Mouse (Mus musculus) frontal cortex, postnatal 25 days (tissue): ENCODE data around the gene Nuak1.

Experiments
- DNase-seq, 2 experiments: peaks; one replicate each; pipeline ENCODE4 v3.0.0; 2022; ENCODE audit warnings: low spot score in 2 of 2

The Nuak1 gene

GRCm38 (mm10) chr10:84382900-84383883 is 57.2 kb downstream of the Nuak1 start:
- DNase-seq, result no peak

GRCm38 (mm10) chr10:84381276-84381798 is 59.1 kb downstream of the Nuak1 start:
- no peak for DNase-seq

- no peak for DNase-seq
Observed at GRCm38 (mm10) chr10:84379366-84379765, 61.0 kb downstream of the Nuak1 start.

GRCm38 (mm10) chr10:84377956-84378355 is 62.4 kb downstream of the Nuak1 start:
- DNase-seq, result no peak

GRCm38 (mm10) chr10:84376346-84376745 is 64.1 kb downstream of the Nuak1 start:
- no peak for DNase-seq

GRCm38 (mm10) chr10:84374996-84375395 is 65.4 kb downstream of the Nuak1 start:
- no peak for DNase-seq

- no peak for DNase-seq
Observed at GRCm38 (mm10) chr10:84373476-84373875, 66.9 kb downstream of the Nuak1 start.

- DNase-seq, result peak in 1 of 2 experiments; percentile 61
Observed at GRCm38 (mm10) chr10:84372161-84373095, 68.0 kb downstream of the Nuak1 start.

- DNase-seq, result peak in 1 of 2 experiments; percentile 10
Observed at GRCm38 (mm10) chr10:84371681-84372160, 68.7 kb downstream of the Nuak1 start.

- DNase-seq, result no peak
Observed at GRCm38 (mm10) chr10:84371230-84371629, 69.2 kb downstream of the Nuak1 start.

GRCm38 (mm10) chr10:84369646-84370314 is 70.6 kb downstream of the Nuak1 start:
- no peak for DNase-seq

GRCm38 (mm10) chr10:84368185-84368584 is 72.2 kb downstream of the Nuak1 start:
- no peak for DNase-seq

- DNase-seq, result no peak
Observed at GRCm38 (mm10) chr10:84365166-84365865, 75.1 kb downstream of the Nuak1 start.

- DNase-seq, result no peak
Observed at GRCm38 (mm10) chr10:84363833-84364232, 76.6 kb downstream of the Nuak1 start.

- DNase-seq, result no peak
Observed at GRCm38 (mm10) chr10:84360953-84361352, 79.4 kb downstream of the Nuak1 start.

- no peak for DNase-seq
Observed at GRCm38 (mm10) chr10:84360391-84360790, 80.0 kb downstream of the Nuak1 start.

GRCm38 (mm10) chr10:84358738-84359120 is 81.7 kb downstream of the Nuak1 start:
- DNase-seq, result no peak

GRCm38 (mm10) chr10:84357997-84358737 is 82.2 kb downstream of the Nuak1 start:
- peak; percentile 58 to 61 for DNase-seq

- no peak for DNase-seq
Observed at GRCm38 (mm10) chr10:84357593-84357992, 82.8 kb downstream of the Nuak1 start.

- DNase-seq, result no peak
Observed at GRCm38 (mm10) chr10:84354323-84354722, 86.1 kb downstream of the Nuak1 start.
